Mouse (Mus musculus) erythroblast, adult 5-6 weeks (primary cell): ENCODE data around the gene Il4ra. TPM values are rescaled to one million over a fixed set of nuclear protein-coding genes. Genes with fewer than 3 reads are reported as not detected.

Source experiments
- ATAC-seq: replicated peaks from 2 replicates; pipeline ENCODE4 v1.8.0; 2016; ENCODE audit warnings: moderate number of reproducible peaks, mild to moderate bottlenecking, moderate TSS enrichment, inconsistent platforms; ENCODE audit not compliant: poor library complexity, low FRiP score, severe bottlenecking
- total RNA-seq, 2 experiments: library from RNA; stranded (forward) in 1 of 2; stranded (reverse) in 1 of 2; fragments of 150-400 nt in 1 of 2; fragments of 200-764, 138-1000 nt in 1 of 2; gene quantifications; 2 replicates each; pipeline versions ENCODE4 v1.2.3 to v1.2.4; 2015 to 2017; ENCODE audit warnings: low replicate concordance in 2 of 2

Gene Il4ra
- total RNA-seq, 2 experiments from 2014 or later = 1.3 to 6.1 TPM

DNA sequence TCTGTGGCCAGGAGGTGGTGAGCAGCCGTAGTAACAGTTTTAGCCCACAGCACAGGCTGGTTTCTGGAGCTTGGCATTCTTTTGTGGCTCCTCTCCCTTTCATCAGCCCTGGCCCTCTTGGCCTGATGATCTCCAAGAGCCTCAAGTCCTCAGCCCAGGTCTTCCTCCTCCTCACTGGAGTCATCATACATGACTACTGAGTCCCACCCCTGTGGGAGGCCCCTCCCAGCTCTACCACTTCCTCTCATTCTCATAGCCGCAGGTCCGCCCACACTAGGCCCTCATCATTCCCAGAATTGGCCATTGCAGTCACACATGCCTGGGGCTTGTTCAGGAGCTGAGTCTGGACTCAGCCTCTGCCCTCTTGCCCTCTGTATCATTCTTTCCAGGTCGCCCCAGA is 41.9 kb downstream of the Il4ra start:
- no peak for ATAC-seq

DNA sequence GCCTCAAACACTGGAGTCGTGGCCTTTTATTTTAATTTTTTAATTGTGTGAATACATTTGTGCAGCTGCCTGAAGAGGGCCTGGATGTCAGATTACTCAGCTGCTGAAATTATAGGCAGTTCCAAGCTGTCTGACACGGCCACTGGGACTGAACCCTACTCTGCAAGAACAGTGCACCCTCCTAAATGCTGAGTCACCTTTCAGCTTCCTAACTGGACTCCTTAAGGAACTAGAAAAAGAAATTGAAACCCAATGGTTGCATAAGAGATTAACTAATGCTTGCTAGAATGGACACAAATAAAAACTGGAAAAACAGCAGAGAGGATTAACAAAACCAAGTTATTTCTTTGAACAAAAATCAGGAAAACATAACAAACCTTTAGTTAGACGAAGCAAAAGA is 44.5 kb downstream of the Il4ra start:
- no peak for ATAC-seq

- no peak for ATAC-seq
These were observed 45.2 kb downstream of the Il4ra start for GRCm38 (mm10) chr7:125597083-125597482.

- ATAC-seq = no peak
These were observed 45.8 kb downstream of the Il4ra start for GRCm38 (mm10) chr7:125597516-125598347.

DNA sequence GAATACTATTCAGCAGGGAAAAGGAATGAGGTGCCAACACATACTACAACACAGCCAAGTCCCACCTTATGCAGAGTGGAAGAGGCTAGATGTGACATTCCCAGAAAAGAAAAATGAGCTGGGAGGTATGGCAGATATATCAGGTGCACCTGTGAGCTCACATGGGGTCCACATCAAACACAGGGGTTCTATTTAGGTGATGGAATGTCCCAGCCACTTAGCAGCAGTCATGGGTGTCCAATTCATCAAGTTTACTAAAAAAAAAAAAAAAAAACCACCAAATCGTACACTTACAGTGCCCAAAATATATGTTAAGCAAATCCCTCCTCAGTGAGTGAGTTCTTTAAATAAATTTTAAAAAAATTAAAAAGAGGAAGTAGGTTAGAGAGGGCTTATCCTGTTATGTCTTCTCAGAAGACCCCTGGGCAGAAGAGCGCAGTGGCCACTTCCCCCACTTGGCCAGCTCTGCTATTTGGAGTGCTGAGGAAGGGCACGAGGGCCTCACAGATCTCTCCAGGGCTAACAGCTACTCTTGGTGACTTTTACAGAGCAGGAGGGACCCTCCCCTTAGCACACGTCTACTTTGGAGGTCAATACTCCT is 47.6 kb downstream of the Il4ra start:
- no peak for ATAC-seq

DNA sequence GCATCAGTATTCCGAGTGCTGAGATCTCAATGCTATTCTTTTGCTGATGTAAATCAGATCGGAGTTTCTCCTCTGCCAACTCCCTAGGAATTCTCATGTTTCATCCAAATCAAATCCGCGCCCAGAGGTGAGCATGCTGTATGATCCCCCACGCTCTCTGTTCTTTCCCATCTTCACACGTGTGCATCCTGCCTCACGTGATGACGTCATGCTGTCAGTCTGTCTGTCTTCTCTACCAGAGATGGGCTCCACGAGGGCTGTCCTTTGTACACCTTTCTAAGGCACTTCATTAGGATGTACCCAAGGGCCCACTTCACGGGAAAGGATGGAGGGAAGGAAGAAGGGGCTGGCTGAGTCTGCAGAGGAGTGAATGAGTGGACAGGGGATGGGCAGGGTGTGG is 48.2 kb downstream of the Il4ra start:
- ATAC-seq = no peak

GRCm38 (mm10) chr7:125600612-125601279 is 48.8 kb downstream of the Il4ra start:
- no peak for ATAC-seq

GRCm38 (mm10) chr7:125601280-125601670 is 49.4 kb downstream of the Il4ra start:
- ATAC-seq = no peak

DNA sequence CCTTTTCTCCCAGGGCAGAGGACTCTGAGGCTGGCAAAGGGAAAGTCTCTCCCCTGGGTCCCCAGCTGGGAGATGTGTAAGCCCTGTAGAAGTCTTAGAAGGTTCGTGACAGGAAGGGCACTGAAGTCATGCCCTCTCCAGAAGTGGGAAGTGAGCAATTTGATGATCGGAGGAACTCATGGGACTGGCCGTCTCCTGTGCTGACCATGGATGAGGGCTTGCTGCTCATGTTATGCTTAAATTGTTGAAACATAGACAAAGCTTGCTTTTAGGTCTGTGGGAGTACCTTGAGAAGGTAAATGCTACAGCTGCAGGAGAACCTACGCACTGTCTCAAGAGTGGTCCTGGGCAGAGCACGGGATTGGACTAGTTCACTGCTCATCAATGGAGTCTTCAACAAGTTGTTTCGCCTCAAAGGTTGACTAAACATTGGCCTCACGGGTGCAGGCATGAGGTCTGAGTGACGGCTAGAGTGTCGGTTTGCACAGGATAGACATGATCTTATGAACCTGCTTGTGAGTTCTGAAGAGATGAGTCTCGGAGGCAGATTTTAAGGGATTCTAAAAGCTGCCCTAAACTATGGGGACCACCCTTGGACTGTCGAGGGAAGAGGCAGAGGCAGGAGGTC is 50.0 kb downstream of the Il4ra start:
- no peak for ATAC-seq

DNA sequence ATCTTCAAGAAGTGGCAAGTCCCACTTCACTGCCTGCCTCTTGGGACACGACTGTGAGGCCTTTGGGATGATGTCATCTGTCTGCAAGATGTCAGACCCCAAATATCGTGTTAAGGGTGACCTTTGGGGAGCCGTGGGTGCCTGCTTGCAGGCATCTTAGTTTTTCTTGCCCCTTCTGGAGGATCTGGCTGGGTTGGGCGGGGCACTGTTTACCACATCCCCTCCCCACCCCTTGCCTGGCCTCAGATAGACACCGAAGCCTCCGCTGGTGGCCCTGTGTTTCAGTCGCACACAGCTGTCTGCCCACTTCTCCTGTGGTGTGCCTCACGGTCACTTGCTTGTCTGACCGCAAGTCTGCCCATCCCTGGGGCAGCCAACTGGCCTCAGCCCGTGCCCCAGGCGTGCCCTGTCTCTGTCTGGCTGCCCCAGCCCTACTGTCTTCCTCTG is 51.3 kb downstream of the Il4ra start, which contains the start of gene Il21r:
Il21r (plus strand) TSS at position 245 of the 447 bp plus-strand sequence.
- no peak for ATAC-seq

DNA sequence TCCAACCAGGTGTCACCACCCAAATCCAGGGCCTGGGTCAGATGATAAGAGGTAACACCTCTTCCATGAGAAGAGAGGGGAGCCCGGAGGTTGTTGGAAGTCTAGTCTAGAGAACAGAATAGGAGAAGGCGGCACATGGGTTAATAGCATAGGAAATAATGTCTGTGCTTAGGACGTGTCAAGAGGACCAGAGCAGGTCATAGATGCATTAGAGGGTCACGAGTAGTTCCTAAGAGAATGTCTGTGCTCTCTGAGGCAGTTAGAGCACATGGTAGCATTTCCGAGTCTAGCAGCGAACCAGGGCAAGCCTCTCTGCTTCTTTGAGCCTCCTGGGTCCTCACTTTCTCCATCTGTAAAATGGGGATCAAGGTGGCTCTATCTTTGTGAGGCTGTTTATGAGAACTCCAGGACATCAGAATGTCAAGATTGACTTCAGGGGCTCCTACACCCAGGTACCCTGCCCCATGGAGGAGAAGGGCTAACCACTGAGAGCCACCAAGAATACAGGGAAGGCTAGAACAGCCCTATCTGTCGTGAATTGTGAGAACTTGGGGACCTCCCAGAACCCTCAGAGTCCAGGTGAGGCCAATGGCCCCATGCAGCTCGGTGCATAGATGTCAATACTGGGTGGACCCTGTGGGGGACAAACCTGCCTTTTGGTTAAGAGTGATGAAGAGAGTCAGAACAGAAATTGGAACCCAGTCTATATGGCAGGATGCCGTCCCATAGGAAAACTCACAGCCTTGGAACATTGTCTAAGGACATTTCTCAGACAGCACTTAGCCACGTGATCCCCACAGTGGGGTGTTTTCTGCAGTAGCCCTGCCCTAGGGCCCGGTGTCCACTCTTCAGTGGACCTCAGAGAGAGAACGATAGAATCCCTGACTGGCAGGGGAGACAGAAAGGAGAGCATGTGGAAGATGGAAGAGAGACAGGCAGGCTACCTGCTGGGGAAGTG is 52.7 kb downstream of the Il4ra start:
- no peak for ATAC-seq

DNA sequence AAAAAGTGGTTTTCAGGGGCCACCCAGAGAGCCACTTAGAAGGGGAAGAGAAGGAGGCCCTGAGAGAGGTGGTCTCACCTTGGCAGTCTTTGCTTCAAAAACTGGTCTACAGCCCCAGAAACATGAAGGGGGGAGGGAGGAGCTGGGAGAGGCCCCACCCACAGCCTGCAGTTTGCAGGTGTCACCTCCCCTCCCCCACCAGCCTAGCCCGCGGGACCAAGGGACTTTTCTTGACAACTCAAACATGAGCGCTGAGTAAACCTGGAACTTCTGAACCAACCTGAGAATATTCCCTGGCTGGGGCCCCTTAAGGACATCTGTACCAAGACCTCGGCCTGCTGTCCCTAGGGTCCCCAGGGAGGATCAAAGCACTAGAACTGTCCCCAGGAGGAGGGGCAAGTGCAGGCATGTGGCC is 53.8 kb downstream of the Il4ra start:
- ATAC-seq = no peak

- ATAC-seq = no peak
These were observed 54.6 kb downstream of the Il4ra start for GRCm38 (mm10) chr7:125606265-125607164.

GRCm38 (mm10) chr7:125607384-125608182 is 55.7 kb downstream of the Il4ra start:
- ATAC-seq = no peak

GRCm38 (mm10) chr7:125608183-125608688 is 56.3 kb downstream of the Il4ra start:
- no peak for ATAC-seq

DNA sequence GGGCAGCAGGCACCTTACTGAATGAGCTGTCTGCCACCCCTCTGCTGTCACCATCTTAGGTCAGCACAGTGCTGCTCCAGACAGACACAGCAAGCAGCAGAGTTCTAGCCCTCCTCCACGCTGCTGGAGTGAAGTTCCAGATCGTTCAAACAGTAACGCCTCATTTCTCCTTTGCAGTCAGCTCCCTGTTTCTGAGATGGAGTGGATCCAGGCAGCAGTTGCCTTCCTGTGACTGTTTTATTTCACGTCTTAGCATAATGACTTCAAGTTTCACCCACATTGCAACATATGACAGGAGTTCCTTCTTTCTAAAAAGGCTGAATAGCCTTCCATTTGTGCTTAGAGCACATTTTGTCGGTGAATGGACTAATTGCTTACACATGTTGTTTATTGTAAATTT is 61.7 kb downstream of the Il4ra start:
- no peak for ATAC-seq

DNA sequence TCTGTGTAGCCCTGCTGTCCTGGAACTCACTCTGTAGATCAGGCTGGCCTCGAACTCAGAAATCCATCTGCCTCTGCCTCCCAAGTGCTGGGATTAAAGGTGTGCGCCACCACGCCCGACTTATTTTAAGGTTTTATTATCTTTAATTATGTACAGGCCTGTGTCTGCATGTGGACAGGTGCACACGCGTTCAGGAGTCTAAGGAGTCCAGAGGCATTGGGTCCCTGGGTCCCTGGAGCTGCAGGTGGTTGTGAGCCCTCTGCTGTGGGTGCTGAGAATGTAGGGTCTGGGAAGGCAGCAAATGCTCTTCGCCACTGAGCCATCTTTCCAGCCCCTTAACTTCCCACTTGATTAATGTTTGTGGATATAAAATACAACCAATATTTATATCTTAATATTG is 63.5 kb downstream of the Il4ra start:
- ATAC-seq = no peak
